In genomic region chr17:89982904-89983303, GRCm38 (mm10) we compare ENCODE assay signal across 26 mouse cellular contexts.
DNase-seq lines count a peak whose midpoint lies in the region; ATAC-seq and TF ChIP-seq lines count a peak whose summit lies in the region.
"Had no signal": no experiment of that assay in that cellular context is flagged by ENCODE, and none has a peak within 500 bp of the region (broad histone marks: within the 10 kb centered on the region; RNA-seq: fewer than 3 reads in every experiment).

No protein-coding gene starts in this region.

- 26% methylated on average over 3 of the region's 3 CpGs for WGBS in embryonic facial prominence, embryonic 14.5 days
- 56% methylated on average over 3 of the region's 3 CpGs for WGBS in embryonic facial prominence, embryonic 10.5 days
- 39% methylated on average over 3 of the region's 3 CpGs for WGBS in hindbrain, embryonic 16.5 days
- WGBS in hindbrain, embryonic 10.5 days = 65% methylated on average over 3 of the region's 3 CpGs
- WGBS in midbrain, postnatal 0 days = 50% methylated on average over 3 of the region's 3 CpGs
- 45% methylated on average over 3 of the region's 3 CpGs for WGBS in midbrain, embryonic 15.5 days

- TF ChIP-seq POLR2A in brain, embryonic 14.5 days (IDR thresholded peaks at IDR 0.05; ENCODE audit: borderline replicate concordance, extremely low read depth, insufficient read depth, insufficient read length, poor library complexity, severe bottlenecking) = no peak

- no peaks in the 10 kb centered on the region for H3K9me3 ChIP-seq in embryonic facial prominence, embryonic 14.5 days (ENCODE audit: control insufficient read depth, low read length)
- H3K9me3 ChIP-seq in embryonic facial prominence, embryonic 10.5 days = no peaks in the 10 kb centered on the region
- no peaks in the 10 kb centered on the region for H3K9me3 ChIP-seq in hindbrain, embryonic 16.5 days (ENCODE audit: control insufficient read depth, low read length)
- H3K9me3 ChIP-seq in hindbrain, embryonic 10.5 days = no peaks in the 10 kb centered on the region
- no peaks in the 10 kb centered on the region for H3K9me3 ChIP-seq in midbrain, postnatal 0 days (ENCODE audit: low read length)
- H3K9me3 ChIP-seq in midbrain, embryonic 15.5 days = no peaks in the 10 kb centered on the region
- H3K9me3 ChIP-seq: embryonic facial prominence, embryonic 13.5 days; forebrain, embryonic 10.5 days; forebrain, embryonic 15.5 days; heart, embryonic 10.5 days; heart, embryonic 13.5 days; hindbrain, embryonic 15.5 days had no signal

- no peak overlapping the region for H3K9ac ChIP-seq in embryonic facial prominence, embryonic 14.5 days (ENCODE audit: low read depth, low read length)
- H3K9ac ChIP-seq in hindbrain, embryonic 16.5 days (ENCODE audit: low read depth, low read length) = no peak overlapping the region
- H3K9ac ChIP-seq in midbrain, postnatal 0 days (replicated peaks; ENCODE audit: low read length, poor library complexity, severe bottlenecking) = no peak overlapping the region
- H3K9ac ChIP-seq in midbrain, embryonic 15.5 days = no peak overlapping the region
- H3K9ac ChIP-seq: embryonic facial prominence, embryonic 13.5 days; forebrain, embryonic 15.5 days; heart, embryonic 13.5 days; hindbrain, embryonic 15.5 days had no signal

- peak; percentile 10 for DNase-seq in embryonic facial prominence, embryonic 14.5 days (ENCODE audit: low spot score)
- DNase-seq in embryonic facial prominence, embryonic 10.5 days (ENCODE audit: low spot score) = no peak
- DNase-seq in hindbrain, embryonic 10.5 days (ENCODE audit: low spot score) = no peak
- peak; percentile 41 for DNase-seq in midbrain, postnatal 0 days (ENCODE audit: low spot score)
- peak; percentile 46 for DNase-seq in brain, embryonic 14.5 days (ENCODE audit: low read depth)
- no peak for DNase-seq in heart, adult 8-10 months (ENCODE audit: low spot score)
- DNase-seq: adrenal gland, adult 8-10 months; adrenal gland, postnatal 25 days; cerebellum, adult 18-20 months; cerebellum, adult 9-11 months; cerebellum, postnatal 25 days; gastrocnemius, postnatal 25 days; heart, adult 18-20 months; heart, postnatal 14 days; heart, postnatal 4 days had no signal

- H3K4me3 ChIP-seq in embryonic facial prominence, embryonic 14.5 days (ENCODE audit: low read depth, low read length) = no peak overlapping the region
- no peak overlapping the region for H3K4me3 ChIP-seq in embryonic facial prominence, embryonic 10.5 days
- H3K4me3 ChIP-seq in hindbrain, embryonic 16.5 days (ENCODE audit: low read length) = no peak overlapping the region
- H3K4me3 ChIP-seq in hindbrain, embryonic 10.5 days = no peak overlapping the region
- H3K4me3 ChIP-seq in midbrain, postnatal 0 days (ENCODE audit: low read depth, low read length) = no peak overlapping the region
- no peak overlapping the region for H3K4me3 ChIP-seq in midbrain, embryonic 15.5 days
- H3K4me3 ChIP-seq: embryonic facial prominence, embryonic 13.5 days; forebrain, embryonic 10.5 days; forebrain, embryonic 15.5 days; heart, embryonic 10.5 days; heart, embryonic 13.5 days; hindbrain, embryonic 15.5 days had no signal

- H3K4me1 ChIP-seq in embryonic facial prominence, embryonic 14.5 days (ENCODE audit: control insufficient read depth, insufficient read depth, low read length) = no peaks in the 10 kb centered on the region
- H3K4me1 ChIP-seq in embryonic facial prominence, embryonic 10.5 days = no peaks in the 10 kb centered on the region
- no peaks in the 10 kb centered on the region; the same call in 1 of the 2 replicates for H3K4me1 ChIP-seq in hindbrain, embryonic 16.5 days (ENCODE audit: control insufficient read depth, insufficient read depth, low read depth, low read length)
- peaks cover 5% of the 10 kb centered on the region for H3K4me1 ChIP-seq in hindbrain, embryonic 10.5 days (replicated peaks)
- H3K4me1 ChIP-seq in midbrain, postnatal 0 days (ENCODE audit: insufficient read depth, low read length) = no peaks in the 10 kb centered on the region
- H3K4me1 ChIP-seq in midbrain, embryonic 15.5 days = peaks cover 3% of the 10 kb centered on the region
- H3K4me1 ChIP-seq: embryonic facial prominence, embryonic 13.5 days; heart, embryonic 10.5 days; heart, embryonic 13.5 days had no signal

- no peaks in the 10 kb centered on the region for H3K36me3 ChIP-seq in embryonic facial prominence, embryonic 14.5 days (ENCODE audit: control insufficient read depth, insufficient read depth, low read length)
- H3K36me3 ChIP-seq in embryonic facial prominence, embryonic 10.5 days (replicated peaks) = no peaks in the 10 kb centered on the region
- no peaks in the 10 kb centered on the region for H3K36me3 ChIP-seq in hindbrain, embryonic 16.5 days (ENCODE audit: control insufficient read depth, insufficient read depth, low read length)
- H3K36me3 ChIP-seq in hindbrain, embryonic 10.5 days = no peaks in the 10 kb centered on the region
- no peaks in the 10 kb centered on the region for H3K36me3 ChIP-seq in midbrain, postnatal 0 days (ENCODE audit: insufficient read depth, low read length)
- H3K36me3 ChIP-seq in midbrain, embryonic 15.5 days (replicated peaks) = no peaks in the 10 kb centered on the region
- H3K36me3 ChIP-seq: embryonic facial prominence, embryonic 13.5 days; forebrain, embryonic 10.5 days; forebrain, embryonic 15.5 days; heart, embryonic 10.5 days; heart, embryonic 13.5 days; hindbrain, embryonic 15.5 days had no signal

- H3K4me2 ChIP-seq in embryonic facial prominence, embryonic 14.5 days (ENCODE audit: low read depth, low read length) = no peak overlapping the region
- no peak overlapping the region for H3K4me2 ChIP-seq in hindbrain, embryonic 16.5 days (ENCODE audit: low read length)
- H3K4me2 ChIP-seq in midbrain, postnatal 0 days (ENCODE audit: low read depth, low read length, poor library complexity, severe bottlenecking) = no peak overlapping the region
- H3K4me2 ChIP-seq in midbrain, embryonic 15.5 days = no peak overlapping the region
- H3K4me2 ChIP-seq: embryonic facial prominence, embryonic 13.5 days; forebrain, embryonic 15.5 days; heart, embryonic 13.5 days; hindbrain, embryonic 15.5 days had no signal

- no peaks in the 10 kb centered on the region for H3K27me3 ChIP-seq in embryonic facial prominence, embryonic 14.5 days (replicated peaks; ENCODE audit: control insufficient read depth, insufficient read depth, low read length)
- no peaks in the 10 kb centered on the region for H3K27me3 ChIP-seq in embryonic facial prominence, embryonic 10.5 days (replicated peaks; ENCODE audit: low read depth, poor library complexity, severe bottlenecking)
- H3K27me3 ChIP-seq in hindbrain, embryonic 16.5 days (replicated peaks; ENCODE audit: control insufficient read depth, insufficient read depth, low read length) = no peaks in the 10 kb centered on the region
- no peaks in the 10 kb centered on the region for H3K27me3 ChIP-seq in hindbrain, embryonic 10.5 days (ENCODE audit: insufficient read depth, poor library complexity, severe bottlenecking)
- no peaks in the 10 kb centered on the region for H3K27me3 ChIP-seq in midbrain, postnatal 0 days (ENCODE audit: insufficient read depth, low read length)
- H3K27me3 ChIP-seq in midbrain, embryonic 15.5 days (replicated peaks) = no peaks in the 10 kb centered on the region
- H3K27me3 ChIP-seq: embryonic facial prominence, embryonic 13.5 days; forebrain, embryonic 15.5 days; heart, embryonic 13.5 days; hindbrain, embryonic 15.5 days had no signal

- no peak overlapping the region for H3K27ac ChIP-seq in embryonic facial prominence, embryonic 14.5 days (replicated peaks; ENCODE audit: low read depth, low read length)
- no peak overlapping the region for H3K27ac ChIP-seq in embryonic facial prominence, embryonic 10.5 days (replicated peaks)
- no peak overlapping the region for H3K27ac ChIP-seq in hindbrain, embryonic 16.5 days (ENCODE audit: low read depth, low read length)
- H3K27ac ChIP-seq in hindbrain, embryonic 10.5 days = no peak overlapping the region
- H3K27ac ChIP-seq in midbrain, postnatal 0 days (ENCODE audit: low read depth, low read length) = no peak overlapping the region
- no peak overlapping the region for H3K27ac ChIP-seq in midbrain, embryonic 15.5 days
- H3K27ac ChIP-seq: embryonic facial prominence, embryonic 13.5 days; forebrain, embryonic 10.5 days; forebrain, embryonic 15.5 days; heart, embryonic 10.5 days; heart, embryonic 13.5 days; hindbrain, embryonic 15.5 days had no signal

- no peak for ATAC-seq in embryonic facial prominence, embryonic 14.5 days (ENCODE audit: low read depth)
- ATAC-seq in hindbrain, embryonic 16.5 days = 0 out of 2 replicates have a peak, but pooled peaks have one; percentile 30
- ATAC-seq in midbrain, postnatal 0 days (ENCODE audit: low FRiP score) = no peak
- no peak for ATAC-seq in midbrain, embryonic 15.5 days (replicated peaks)
- ATAC-seq: activated CD4-positive, CD25-positive, alpha-beta regulatory T cell, adult 4 months; forebrain, embryonic 15.5 days; inflammation-experienced regulatory T-cells, adult 6 months; intestine, embryonic 16.5 days had no signal

- no peak for TF ChIP-seq CTCF in midbrain, postnatal 0 days (IDR thresholded peaks at IDR 0.05)
- no peak for TF ChIP-seq CTCF in brain, embryonic 14.5 days (IDR thresholded peaks at IDR 0.05; ENCODE audit: borderline replicate concordance, extremely low read depth, insufficient read depth, insufficient read length)

Comparison
In these comparisons a context has a peak if more than half of its experiments do, and no peak if none do; other contexts are left out.
1. DNase-seq: peak in embryonic facial prominence, embryonic 14.5 days (single experiment), midbrain, postnatal 0 days (single experiment) and brain, embryonic 14.5 days (single experiment); none in embryonic facial prominence, embryonic 10.5 days (single experiment), hindbrain, embryonic 10.5 days (single experiment) and heart, adult 8-10 months (single experiment).